Mouse (Mus musculus): ENCODE results near the gene Eif4a3.

Eif4a3 gene

GRCm38 (mm10) chr11:119239480-119239879 is 60.4 kb downstream of the Eif4a3 start:
- no peak for DNase-seq
